Mouse (Mus musculus) kidney, postnatal 0 days (tissue): ENCODE measurements around the gene Nfkb1. TPM values are rescaled to one million over a fixed set of nuclear protein-coding genes. Genes with fewer than 3 reads are reported as not detected.

ENCODE experiments used
- ATAC-seq: fragments of 200-750 bp; cut with Nextera tagmentation; replicated peaks from 2 replicates; pipeline ENCODE4 v1.8.0; 2017; ENCODE audit warnings: low read depth, moderate number of reproducible peaks, moderate TSS enrichment, moderate library complexity; ENCODE audit not compliant: low FRiP score
- DNase-seq: peaks from one replicate; pipeline ENCODE4 v3.0.0-alpha.2; 2016; ENCODE audit warnings: low spot score
- H3K27ac ChIP-seq: fragments of 300-500 bp; sonication (generic); 2 replicates; pipeline ENCODE4 v1.5.1; 2014; ENCODE audit warnings: mild to moderate bottlenecking
- H3K27me3 ChIP-seq: fragments of 300-500 bp; sonication (generic); 2 replicates; pipeline ENCODE4 v1.6.1; 2014; ENCODE audit warnings: low read length, mixed read lengths; ENCODE audit not compliant: insufficient read depth
- H3K36me3 ChIP-seq: fragments of 300-500 bp; sonication (generic); 2 replicates; pipeline ENCODE4 v1.6.1; 2014; ENCODE audit warnings: low read length, mixed read lengths; ENCODE audit not compliant: insufficient read depth
- H3K4me1 ChIP-seq: fragments of 300-500 bp; sonication (generic); replicated peaks from 2 replicates; pipeline ENCODE4 v1.6.1; 2014; ENCODE audit warnings: antibody characterized with exemption, low read length, mixed read lengths; ENCODE audit not compliant: insufficient read depth
- H3K4me2 ChIP-seq: fragments of 300-500 bp; sonication (generic); 2 replicates; pipeline ENCODE4 v1.6.1; 2014; ENCODE audit warnings: mild to moderate bottlenecking, low read length, moderate library complexity, mixed read lengths
- H3K4me3 ChIP-seq: fragments of 300-500 bp; sonication (generic); replicated peaks from 2 replicates; pipeline ENCODE4 v1.5.1; 2014; ENCODE audit warnings: low read depth, low read length
- H3K9ac ChIP-seq: fragments of 300-500 bp; sonication (generic); 2 replicates; pipeline ENCODE4 v1.6.1; 2014; ENCODE audit warnings: low read depth, low read length
- H3K9me3 ChIP-seq: fragments of 300-500 bp; sonication (generic); replicated peaks from 2 replicates; pipeline ENCODE4 v1.6.1; 2016; ENCODE audit warnings: low read length, inconsistent platforms, mixed read lengths
- CTCF ChIP-seq: IDR thresholded peaks from 2 replicates; pipeline ENCODE4 v1.5.1; 2016; ENCODE audit warnings: antibody characterized with exemption, low read depth, mild to moderate bottlenecking, moderate library complexity
- WGBS: fragments of 180-500 bp; shearing (Covaris S2); extraction: QIAGEN DNeasy Blood & Tissue Kit; methylation state at CpG from one replicate; pipeline ENCODE4 v1.1.7; 2014; 5-methylcytosine and 5-hydroxymethylcytosine counted together
- polyA plus RNA-seq: library from polyadenylated mRNA; unstranded; fragments of >200 nt; fragmentation: Nextera tagmentation; extraction: Ambion mirVana; gene quantifications from 2 replicates; pipeline ENCODE4 v1.2.1, GENCODE M21; 2015

Nfkb1 gene
- polyA plus RNA-seq, 1 experiment from 2014 or later = 19.3 TPM

- no peaks in the 10 kb centered on the region for H3K4me1 ChIP-seq
- no peak for ATAC-seq
- no peak overlapping the region for H3K27ac ChIP-seq
- 90% methylated on average over 5 of the region's 5 CpGs for WGBS
- no peak overlapping the region for H3K4me2 ChIP-seq
- no peak for DNase-seq
- H3K27me3 ChIP-seq = no peaks in the 10 kb centered on the region
- no peaks in the 10 kb centered on the region for H3K9me3 ChIP-seq
- no peak for TF ChIP-seq CTCF
- H3K9ac ChIP-seq = no peak overlapping the region
- H3K4me3 ChIP-seq = no peak overlapping the region
- H3K36me3 ChIP-seq = no peaks in the 10 kb centered on the region
Observed at GRCm38 (mm10) chr3:135702658-135703057, 11.3 kb upstream of the Nfkb1 start.

- ATAC-seq (no peak), DNase-seq (peak; percentile 67)
- Histone ChIP-seq H3K4me3 (no peak overlapping the region), H3K36me3 (no peaks in the 10 kb centered on the region), H3K4me1 (no peaks in the 10 kb centered on the region), H3K9ac (no peak overlapping the region), H3K4me2 (no peak overlapping the region), H3K9me3 (no peaks in the 10 kb centered on the region), H3K27me3 (no peaks in the 10 kb centered on the region), H3K27ac (no peak overlapping the region)
- 59% methylated on average over 10 of the region's 10 CpGs for WGBS
- no peak for TF ChIP-seq CTCF
Observed at GRCm38 (mm10) chr3:135699523-135700264, 8.3 kb upstream of the Nfkb1 start.

- no peak for DNase-seq
- Histone ChIP-seq H3K4me2 (no peak overlapping the region), H3K9ac (no peak overlapping the region), H3K27ac (no peak overlapping the region), H3K4me1 (no peaks in the 10 kb centered on the region), H3K4me3 (no peak overlapping the region), H3K9me3 (no peaks in the 10 kb centered on the region), H3K36me3 (no peaks in the 10 kb centered on the region), H3K27me3 (no peaks in the 10 kb centered on the region)
- ATAC-seq = no peak
- 44% methylated on average over 12 of the region's 12 CpGs for WGBS
- no peak for TF ChIP-seq CTCF
Observed at GRCm38 (mm10) chr3:135698466-135698975, 7.2 kb upstream of the Nfkb1 start.

- H3K4me2 ChIP-seq = no peak overlapping the region
- DNase-seq (no peak), ATAC-seq (no peak)
- H3K4me1 ChIP-seq = peaks cover 6% of the 10 kb centered on the region; the same call in 1 of the 2 replicates
- WGBS = 88% methylated on average over 8 of the region's 8 CpGs
- no peaks in the 10 kb centered on the region for H3K9me3 ChIP-seq
- no peaks in the 10 kb centered on the region for H3K27me3 ChIP-seq
- TF ChIP-seq CTCF = no peak
- no peak overlapping the region for H3K27ac ChIP-seq
- H3K36me3 ChIP-seq = no peaks in the 10 kb centered on the region
- no peak overlapping the region for H3K9ac ChIP-seq
- no peak overlapping the region for H3K4me3 ChIP-seq
Observed at GRCm38 (mm10) chr3:135696262-135696661, 4.9 kb upstream of the Nfkb1 start.

- DNase-seq = no peak
- Histone ChIP-seq H3K27me3 (no peaks in the 10 kb centered on the region), H3K4me2 (no peak overlapping the region), H3K36me3 (no peaks in the 10 kb centered on the region), H3K4me3 (no peak overlapping the region), H3K4me1 (peaks cover 19% of the 10 kb centered on the region; the same call in 1 of the 2 replicates), H3K27ac (no peak overlapping the region), H3K9me3 (no peaks in the 10 kb centered on the region), H3K9ac (no peak overlapping the region)
- TF ChIP-seq CTCF = no peak
- ATAC-seq = no peak
- 37% methylated on average over 3 of the region's 3 CpGs for WGBS
Observed at GRCm38 (mm10) chr3:135692999-135693398, 1.7 kb upstream of the Nfkb1 start.

GRCm38 (mm10) chr3:135690568-135691190, 668 bp downstream of the Nfkb1 start:
- Histone ChIP-seq H3K4me3 (peak overlapping the region; percentile 90), H3K27me3 (no peaks in the 10 kb centered on the region), H3K4me2 (peak overlapping the region; percentile 91), H3K4me1 (peaks cover 19% of the 10 kb centered on the region; the same call in 1 of the 2 replicates), H3K27ac (peak overlapping the region; percentile 96), H3K36me3 (no peaks in the 10 kb centered on the region), H3K9ac (peak overlapping the region; percentile 99), H3K9me3 (no peaks in the 10 kb centered on the region)
- TF ChIP-seq CTCF = no peak
- ATAC-seq (peak; percentile 66), DNase-seq (no peak)
- 4% methylated on average over 43 of the region's 47 CpGs for WGBS
